Mouse (Mus musculus): ENCODE data around the gene Kif11.

The Kif11 gene

DNA sequence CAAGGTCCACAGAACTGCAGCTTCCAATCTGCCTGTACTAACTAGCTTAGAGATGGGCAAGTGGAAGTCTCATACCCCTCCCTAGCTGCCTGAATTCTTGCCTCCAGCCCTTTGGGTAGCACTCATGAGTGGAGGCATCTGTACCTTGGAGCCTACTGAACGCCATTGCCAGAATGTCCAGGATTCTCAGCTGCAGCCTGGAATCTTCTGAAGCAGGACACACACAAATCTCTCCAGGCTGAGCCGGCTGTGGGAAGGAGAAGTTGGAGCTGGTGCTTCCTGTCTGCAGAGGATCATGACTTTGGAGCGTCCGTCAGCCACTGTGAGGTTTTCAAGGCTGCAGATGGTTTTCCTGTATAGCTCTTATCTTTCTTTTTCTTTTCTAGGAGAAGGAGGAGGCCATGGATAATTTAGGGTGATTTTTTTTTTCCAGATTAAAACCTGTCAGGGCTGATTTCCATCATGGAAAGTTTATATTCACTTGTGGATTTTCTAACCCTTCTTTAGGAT lies 67.5 kb downstream of the Kif11 start:
- DNase-seq (ENCODE audit: low spot score), result no peak

- DNase-seq (ENCODE audit: low spot score), result no peak
These were observed 72.0 kb downstream of the Kif11 start for GRCm38 (mm10) chr19:37448212-37448611.

- DNase-seq (ENCODE audit: low spot score), result no peak
These were observed 73.0 kb downstream of the Kif11 start for GRCm38 (mm10) chr19:37449246-37449645.

DNA sequence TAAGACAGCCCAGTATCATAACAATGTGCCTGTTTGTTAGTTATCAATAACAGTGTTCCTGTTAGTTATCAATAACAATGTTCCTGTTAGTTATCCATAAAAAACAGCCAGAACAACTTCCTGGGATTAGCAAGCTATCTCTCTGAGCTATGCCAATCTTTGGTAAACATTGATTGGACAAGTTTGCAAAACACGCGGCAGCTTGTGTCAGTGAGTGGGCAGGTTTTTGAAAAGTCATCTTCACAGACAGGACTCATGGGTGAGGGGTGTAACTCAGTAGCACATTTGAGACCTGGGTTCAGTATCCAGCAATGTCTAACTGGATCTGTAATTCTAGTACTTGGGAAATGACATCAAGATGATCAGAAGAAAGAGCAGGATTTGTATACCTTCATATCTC lies 79.3 kb downstream of the Kif11 start:
- no peak for DNase-seq (ENCODE audit: low spot score)

DNA sequence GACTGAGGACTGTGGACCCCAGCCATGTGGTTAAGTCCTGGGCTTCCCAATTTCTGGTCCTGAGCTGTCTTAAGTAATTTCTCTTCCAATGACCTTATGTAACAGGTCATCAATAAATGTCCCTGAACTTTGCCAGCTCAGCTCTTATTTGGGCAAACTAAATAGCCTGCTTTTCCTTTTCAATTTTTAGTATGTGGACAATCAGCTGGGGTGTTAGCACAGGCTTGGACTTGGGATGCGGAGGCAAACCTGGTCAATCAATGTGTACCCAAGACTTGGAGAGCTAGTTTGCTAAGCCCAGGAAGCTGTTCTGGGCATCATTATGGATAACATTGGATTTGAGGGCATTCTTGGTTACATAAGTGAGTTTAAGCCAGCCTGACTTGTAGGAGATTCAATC lies 79.8 kb downstream of the Kif11 start:
- no peak for DNase-seq (ENCODE audit: low spot score)

- DNase-seq (ENCODE audit: low spot score), result no peak
These were observed 81.8 kb downstream of the Kif11 start for GRCm38 (mm10) chr19:37458013-37458412.

DNA sequence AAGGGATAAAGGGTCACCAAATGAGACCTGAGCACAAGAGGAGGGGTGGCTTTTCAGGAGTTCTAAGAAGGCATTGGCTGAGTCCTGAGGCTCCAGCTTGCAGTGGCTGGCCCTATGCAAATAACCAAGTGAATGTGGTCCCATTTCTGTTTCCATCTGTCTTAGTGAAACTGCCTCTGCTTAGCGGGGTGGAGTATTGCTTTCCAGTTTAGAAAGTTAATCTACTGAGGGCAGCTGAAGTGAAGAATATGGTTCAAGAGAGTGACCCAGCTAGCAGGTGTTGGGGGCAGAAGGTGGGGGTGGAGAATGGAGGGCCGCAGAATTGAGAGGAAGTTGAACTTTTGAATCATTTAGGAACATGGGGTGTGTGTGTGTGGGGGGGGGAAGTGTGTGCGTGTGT lies 90.2 kb downstream of the Kif11 start:
- no peak for DNase-seq (ENCODE audit: low spot score)

DNA sequence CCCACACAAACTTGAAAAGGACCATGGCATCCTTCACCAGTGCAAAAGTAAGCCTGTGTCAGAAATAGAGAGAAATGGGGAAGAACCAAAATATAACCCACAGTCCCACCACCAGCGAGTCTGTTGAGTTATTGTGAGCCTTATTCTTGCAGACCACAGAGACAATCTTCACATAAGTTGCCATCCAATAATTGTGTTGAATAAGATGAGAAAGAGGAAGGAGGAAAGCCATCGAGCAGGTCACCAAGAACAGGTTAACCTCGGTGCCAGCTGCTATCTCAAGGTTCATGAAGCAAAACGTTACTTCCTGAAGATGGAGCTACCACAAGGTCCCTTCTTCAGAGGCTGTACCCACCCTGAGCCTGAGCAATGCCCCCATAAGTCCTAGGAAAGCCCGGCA lies 90.8 kb downstream of the Kif11 start:
- DNase-seq (ENCODE audit: low spot score), result no peak

DNA sequence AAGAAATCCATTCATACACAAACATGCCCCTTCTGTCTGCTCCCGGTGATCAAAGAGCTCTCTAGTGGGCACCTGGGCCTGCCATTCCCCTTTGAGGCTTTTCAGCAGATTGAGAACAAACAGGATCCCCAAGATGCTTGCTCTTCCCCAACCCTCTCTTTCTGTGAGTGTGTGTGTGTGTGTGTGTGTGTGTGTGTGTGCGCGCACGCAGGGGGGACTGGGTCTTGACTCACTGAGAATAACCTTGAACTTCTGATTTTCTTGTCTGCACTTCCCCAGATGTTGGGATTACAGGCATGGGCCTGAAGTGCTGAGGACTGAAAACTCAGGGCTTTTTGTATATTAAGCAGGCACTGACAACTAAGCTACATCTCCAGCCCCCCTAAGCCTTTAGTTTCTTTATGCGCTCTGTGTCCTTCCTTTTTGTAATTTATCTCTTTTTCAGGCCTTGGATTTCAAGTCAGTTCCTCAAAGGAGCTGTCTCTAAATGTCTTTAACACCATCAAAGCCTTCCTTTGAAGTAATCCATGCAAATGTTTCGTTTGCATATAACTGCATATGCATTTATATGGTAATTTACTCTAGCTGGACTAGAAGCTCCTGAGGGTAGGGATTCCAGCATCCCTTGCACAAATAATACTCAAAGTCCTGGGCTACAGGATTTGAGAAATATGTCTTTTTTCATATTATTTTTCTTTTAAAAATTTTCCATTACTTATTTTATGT lies 92.8 kb downstream of the Kif11 start:
- DNase-seq (ENCODE audit: low spot score), result no peak
